Mouse (Mus musculus) inflammation-experienced regulatory T-cells, adult 6 months (primary cell): Measurements from ENCODE around the gene Osbpl6. TPM values are rescaled to one million over a fixed set of nuclear protein-coding genes. Genes with fewer than 3 reads are reported as not detected.
A peak's percentile ranks its signal among the peaks of the same experiment; 100 is the strongest.

Source experiments
- ATAC-seq: one replicate; pipeline ENCODE4 v1.8.0; 2017
- polyA plus RNA-seq, 3 experiments: library from polyadenylated mRNA; unstranded; fragments of 100-300 nt; shearing (Covaris generic); gene quantifications; one replicate each; pipeline ENCODE4 v1.2.1; 2017

Osbpl6 gene
- under 1 TPM in 1 of 3 experiments, not detected in 2; 0.09 TPM for polyA plus RNA-seq

DNA sequence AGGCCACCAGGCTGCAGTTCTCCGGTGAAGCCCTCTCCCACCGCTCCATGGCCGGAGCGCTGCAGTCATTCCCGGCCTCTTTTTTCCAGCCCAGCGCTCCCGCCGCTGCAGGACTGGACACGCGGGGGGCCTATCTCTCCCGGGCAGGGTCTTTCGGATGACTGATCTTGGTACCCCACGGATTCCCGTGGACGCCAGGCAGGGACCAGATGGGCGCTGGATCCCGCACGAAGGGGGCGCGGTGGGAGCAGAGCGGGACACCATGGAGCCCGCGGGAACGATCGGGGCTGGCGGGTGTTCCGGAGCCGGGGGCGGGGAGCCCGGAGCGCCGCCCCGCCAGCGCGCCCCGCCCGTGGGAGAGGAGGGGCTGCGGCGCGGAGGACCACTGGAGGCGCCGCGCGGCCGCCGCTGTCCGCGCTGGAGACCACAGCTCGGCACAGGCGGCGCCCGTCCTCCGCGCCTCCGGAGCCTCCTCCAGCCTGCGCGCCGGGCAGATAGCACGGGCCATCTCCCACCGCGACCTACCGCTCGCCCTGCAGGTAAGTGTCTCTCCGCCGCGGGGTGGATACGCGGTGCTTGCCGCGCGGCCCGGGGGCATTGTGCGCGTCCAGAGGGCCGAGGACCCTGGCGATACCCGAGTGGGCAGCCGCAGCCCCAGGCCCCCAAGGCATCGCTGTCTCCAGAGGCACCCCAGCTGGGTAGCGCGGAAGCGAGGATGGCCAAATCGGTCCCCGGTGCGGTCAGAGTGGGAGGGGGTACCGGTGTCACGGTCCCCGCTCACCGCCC is at the start of gene Osbpl6:
Gene Osbpl6 (plus strand): TSS at position 358 of the 786 bp plus-strand sequence.
- peak; percentile 60 for ATAC-seq

DNA sequence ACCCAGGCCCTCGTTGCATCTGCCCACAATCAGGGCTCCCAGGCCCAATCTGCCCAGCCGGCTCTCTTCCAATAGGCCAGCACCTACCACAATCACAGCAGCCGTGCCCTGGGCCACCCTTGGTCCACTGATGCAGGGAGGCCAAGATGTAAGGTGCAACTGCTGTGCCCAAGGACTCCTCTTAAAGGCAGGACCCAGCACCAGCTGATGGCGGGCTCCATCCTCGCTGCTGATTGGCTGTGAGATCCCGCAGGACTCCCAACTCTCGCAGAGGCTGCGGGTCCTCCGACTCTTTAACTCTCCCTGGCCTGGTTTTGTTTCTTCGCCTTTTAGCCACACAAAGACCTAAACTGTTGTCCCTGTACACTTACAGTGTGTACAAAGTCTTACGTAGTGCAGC is 46.1 kb upstream of the Osbpl6 start, which contains the start of gene Cyct:
Gene Cyct (minus strand): TSS at position 225 of the 400 bp plus-strand sequence.
- no peak for ATAC-seq

DNA sequence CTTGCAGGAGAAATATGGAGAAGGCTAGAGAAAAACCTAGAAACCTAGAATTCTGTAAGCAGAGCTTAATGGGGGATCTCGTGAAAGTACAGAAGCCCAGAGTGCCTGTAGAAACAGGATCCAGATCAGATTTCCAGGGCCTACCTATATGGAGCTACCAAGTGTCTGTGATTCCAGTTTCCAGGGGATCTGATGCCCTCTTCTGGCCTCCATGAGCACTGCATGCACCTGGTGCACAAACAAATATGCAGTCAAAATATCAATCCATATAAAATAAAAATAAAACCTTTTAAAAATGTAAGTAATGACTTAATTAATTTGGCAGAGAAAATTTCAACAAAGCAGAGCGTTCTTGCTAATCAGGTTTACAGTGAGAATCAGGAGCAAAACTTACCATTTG is 44.2 kb upstream of the Osbpl6 start:
- no peak for ATAC-seq

- ATAC-seq = no peak
These were observed 40.5 kb upstream of the Osbpl6 start for GRCm38 (mm10) chr2:76365811-76366210.

DNA sequence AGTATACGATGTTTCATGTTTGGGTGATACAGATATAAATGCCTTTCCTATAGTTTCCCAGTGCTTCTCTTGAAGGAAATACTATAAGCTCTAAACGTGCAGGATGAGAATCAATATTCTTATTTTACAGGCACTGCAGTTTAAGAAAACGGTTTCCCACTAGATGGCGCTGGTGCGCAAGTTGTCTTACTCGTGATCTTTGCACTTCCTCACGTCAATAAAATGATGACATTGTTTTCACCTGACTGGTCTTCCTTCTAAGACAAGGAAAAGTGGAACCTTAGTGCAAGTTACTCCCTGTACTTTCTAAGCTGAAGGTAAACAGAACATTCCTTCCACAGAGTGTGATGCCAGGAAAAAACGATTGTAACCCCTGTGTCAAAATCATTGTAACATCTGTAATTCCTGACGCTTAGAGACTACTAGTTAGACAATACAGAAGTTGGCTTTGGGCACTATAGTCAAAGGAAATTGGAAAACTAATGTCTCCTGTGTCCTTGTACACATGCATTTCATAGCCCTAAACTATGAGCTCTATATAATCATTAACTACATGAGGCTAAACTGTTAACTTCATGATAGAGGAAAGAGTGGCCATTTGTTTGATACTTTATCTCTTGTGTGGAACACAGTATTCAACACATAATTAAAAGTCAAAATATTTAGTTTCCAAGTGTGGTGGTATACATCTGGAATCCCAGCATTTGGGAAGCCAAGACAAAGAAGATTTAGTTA is 39.0 kb upstream of the Osbpl6 start:
- peak; percentile 36 for ATAC-seq

GRCm38 (mm10) chr2:76368861-76369660 is 37.2 kb upstream of the Osbpl6 start:
- ATAC-seq = no peak

GRCm38 (mm10) chr2:76369821-76370655 is 36.3 kb upstream of the Osbpl6 start, which contains the start of gene Rbm45:
TSS of gene Rbm45 (plus strand) at chr2:76369984.
- ATAC-seq = peak; percentile 87

- ATAC-seq = peak; percentile 1
These were observed 35.7 kb upstream of the Osbpl6 start for GRCm38 (mm10) chr2:76370656-76370922.

DNA sequence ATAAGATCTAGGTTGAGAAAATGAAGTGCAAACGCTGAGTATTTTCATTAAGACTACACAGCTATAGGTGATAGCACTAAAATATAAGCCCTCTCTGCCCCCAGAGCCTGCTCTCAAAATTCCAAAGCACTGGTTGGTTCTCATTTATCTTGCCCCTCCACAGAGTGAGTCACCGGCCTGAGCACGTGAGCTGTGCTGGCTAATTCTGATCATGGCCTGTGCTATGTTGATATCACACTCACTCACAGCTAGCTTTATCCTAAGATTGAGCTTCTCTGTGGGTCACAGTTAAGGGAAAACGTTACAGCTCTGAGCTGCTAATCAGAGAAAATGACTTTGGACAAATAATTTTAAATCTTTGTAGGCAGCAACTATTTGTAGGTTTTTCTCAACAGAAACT is 34.1 kb upstream of the Osbpl6 start:
- ATAC-seq = no peak

DNA sequence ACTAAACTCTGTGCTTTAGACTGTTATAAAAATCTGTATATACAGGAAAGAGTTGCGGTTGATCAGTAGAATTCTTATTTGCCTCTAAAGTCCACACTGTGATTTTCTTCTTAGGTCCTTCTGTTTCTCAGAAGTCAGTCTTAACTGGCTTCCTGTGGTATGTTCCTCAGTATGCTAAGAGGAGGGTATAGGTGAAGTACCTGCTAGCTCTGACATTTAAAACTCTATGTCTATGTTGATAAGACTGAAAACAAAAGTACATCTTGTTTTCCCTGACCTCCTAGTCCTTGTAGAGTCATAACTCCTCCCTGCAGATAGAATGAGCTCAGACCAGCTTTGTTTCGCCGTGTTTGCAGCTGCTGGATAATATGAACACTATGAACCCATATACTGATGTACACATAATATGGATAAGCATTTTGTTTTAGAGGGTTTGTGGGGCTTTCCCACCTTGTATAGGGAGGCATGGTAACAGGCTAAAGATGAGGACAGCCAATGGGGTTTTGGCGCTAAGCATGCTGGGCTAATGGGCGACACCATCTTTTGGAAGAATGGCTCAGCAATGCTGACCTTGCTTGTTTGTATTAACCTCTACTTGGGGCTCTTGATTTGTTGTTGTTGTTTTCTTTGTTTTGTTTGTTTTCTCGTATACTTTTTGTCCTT is 31.6 kb upstream of the Osbpl6 start:
- ATAC-seq = peak; percentile 68

DNA sequence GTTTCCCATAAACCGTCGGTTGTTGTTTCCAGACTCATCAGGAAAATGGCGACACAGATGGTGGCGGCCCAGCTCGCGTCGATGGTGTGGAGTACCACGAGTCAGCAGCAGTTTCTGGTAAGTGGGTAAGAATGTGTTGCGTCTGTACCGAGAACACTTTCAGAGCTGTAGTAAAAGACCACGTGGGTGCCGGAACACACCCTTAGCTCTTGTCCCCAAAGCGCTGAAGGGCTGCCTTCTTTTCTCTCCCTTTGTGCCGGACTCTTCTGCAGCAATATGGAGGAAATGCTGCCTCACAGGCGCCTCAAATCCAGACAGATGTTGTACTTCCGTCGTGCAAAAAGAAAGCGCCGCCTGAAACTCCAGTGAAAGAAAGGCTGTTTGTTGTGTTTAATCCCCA is 27.7 kb upstream of the Osbpl6 start:
- ATAC-seq = no peak

DNA sequence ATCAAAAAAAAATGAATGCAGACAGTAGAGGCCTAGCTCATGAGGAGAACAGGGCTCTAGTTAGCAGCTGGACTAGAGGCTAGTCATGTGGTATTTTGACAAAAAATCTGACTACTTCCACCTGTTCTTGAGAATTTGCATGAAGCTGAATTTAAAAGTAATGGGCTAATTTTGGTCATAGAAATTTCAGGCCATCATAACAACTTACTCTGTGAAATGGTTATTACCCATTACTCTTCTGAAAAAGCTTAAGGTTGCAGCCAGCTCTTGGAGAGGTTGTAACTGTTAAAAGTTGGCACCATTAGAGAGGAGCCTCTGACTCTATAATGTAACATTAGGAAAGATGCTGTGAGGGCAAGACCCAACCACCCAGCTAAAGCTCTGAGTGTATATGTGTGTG is 19.8 kb upstream of the Osbpl6 start:
- no peak for ATAC-seq

- no peak for ATAC-seq
These were observed 6.1 kb upstream of the Osbpl6 start for GRCm38 (mm10) chr2:76400178-76400577.

GRCm38 (mm10) chr2:76405596-76406150 is 635 bp upstream of the Osbpl6 start:
- no peak for ATAC-seq

DNA sequence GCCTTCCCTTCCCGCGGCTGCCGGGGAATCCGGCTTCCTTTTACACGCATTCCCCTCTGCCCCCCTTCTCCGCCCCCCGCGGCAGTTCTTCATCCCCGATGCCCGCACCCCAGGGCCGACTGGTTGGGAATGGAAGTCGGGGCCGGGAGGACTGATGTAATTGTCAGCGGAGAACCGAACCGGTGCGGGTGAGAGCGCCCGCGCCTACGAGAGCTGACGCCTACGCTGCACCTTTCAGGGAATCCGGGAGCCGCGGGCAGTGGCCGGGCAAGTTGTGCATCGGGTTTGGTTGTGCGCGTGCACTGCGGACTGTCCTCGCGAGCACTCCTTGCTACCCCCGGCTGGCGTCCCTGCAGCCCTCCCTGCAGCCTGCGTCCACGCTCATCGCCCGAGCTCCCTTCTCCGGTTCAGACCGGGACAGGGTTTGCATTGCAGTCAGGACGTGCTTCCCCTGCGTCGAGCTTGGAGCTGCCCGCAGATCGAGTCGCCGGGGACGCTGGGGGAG is 681 bp downstream of the Osbpl6 start:
- ATAC-seq = peak; percentile 42

GRCm38 (mm10) chr2:76409526-76409925 is 3.2 kb downstream of the Osbpl6 start:
- ATAC-seq = no peak

- no peak for ATAC-seq
These were observed 3.7 kb downstream of the Osbpl6 start for GRCm38 (mm10) chr2:76409986-76410385.

DNA sequence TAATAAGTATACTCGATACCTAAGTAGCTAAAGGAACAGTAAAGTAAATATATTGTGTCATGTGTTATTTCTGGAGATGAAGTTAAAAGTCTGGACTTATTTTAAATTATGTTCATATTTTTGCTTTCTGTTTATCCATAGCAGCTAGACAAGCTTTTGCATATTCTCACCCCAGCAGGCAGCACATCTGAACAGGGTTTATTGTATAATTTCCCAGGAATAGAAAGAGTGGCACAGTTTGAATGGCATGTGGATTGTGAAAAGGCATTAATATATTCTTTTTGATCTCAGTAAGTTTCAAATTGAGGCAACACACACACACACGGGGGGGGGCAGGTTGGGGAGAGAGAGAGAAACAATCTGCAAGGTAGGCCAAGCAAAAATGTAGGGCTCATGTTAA is 6.6 kb downstream of the Osbpl6 start:
- ATAC-seq = no peak

GRCm38 (mm10) chr2:76417446-76418141 is 11.3 kb downstream of the Osbpl6 start:
- no peak for ATAC-seq

GRCm38 (mm10) chr2:76418142-76418518 is 11.8 kb downstream of the Osbpl6 start:
- no peak for ATAC-seq
